Mouse (Mus musculus): ENCODE measurements around the gene Prkag3. TPM values are rescaled to one million over a fixed set of nuclear protein-coding genes. Genes with fewer than 3 reads are reported as not detected.

Prkag3 gene
- polyA plus RNA-seq, 1 experiment = 2.9 TPM

- no peaks in the 10 kb centered on the region for H3K4me1 ChIP-seq (ENCODE audit: control insufficient read depth, insufficient read depth, low read length)
- no peak for DNase-seq
- no peak overlapping the region for H3K27ac ChIP-seq (ENCODE audit: insufficient read depth, low read depth, low read length)
- WGBS = 24% methylated on average over 5 of the region's 5 CpGs
- peaks cover 4% of the 10 kb centered on the region; the same call in 1 of the 2 replicates for H3K27me3 ChIP-seq (replicated peaks; ENCODE audit: control insufficient read depth, insufficient read depth, low read length)
- no peak overlapping the region for H3K4me3 ChIP-seq (ENCODE audit: insufficient read depth, low read depth, low read length)
- no peaks in the 10 kb centered on the region for H3K36me3 ChIP-seq (ENCODE audit: control insufficient read depth, insufficient read depth, low read length)
- TF ChIP-seq CTCF (conservative IDR thresholded peaks at IDR 0.05; ENCODE audit: insufficient read depth, insufficient read length, low read depth, low read length) (peak; percentile 31; the same call in 1 of the 2 replicates), POLR2A (IDR thresholded peaks at IDR 0.05; ENCODE audit: low read depth, low read length) (no peak)
Observed at GRCm38 (mm10) chr1:74775816-74776215, 26.8 kb upstream of the Prkag3 start.

- 42% methylated on average over 7 of the region's 7 CpGs for WGBS
- TF ChIP-seq CTCF (conservative IDR thresholded peaks at IDR 0.05; ENCODE audit: insufficient read depth, insufficient read length, low read depth, low read length) (no peak), POLR2A (IDR thresholded peaks at IDR 0.05; ENCODE audit: low read depth, low read length) (no peak)
- Histone ChIP-seq H3K4me1 (ENCODE audit: control insufficient read depth, insufficient read depth, low read length) (no peaks in the 10 kb centered on the region), H3K4me3 (ENCODE audit: insufficient read depth, low read depth, low read length) (no peak overlapping the region), H3K36me3 (ENCODE audit: control insufficient read depth, insufficient read depth, low read length) (no peaks in the 10 kb centered on the region), H3K27me3 (replicated peaks; ENCODE audit: control insufficient read depth, insufficient read depth, low read length) (peaks cover 4% of the 10 kb centered on the region; the same call in 1 of the 2 replicates), H3K27ac (ENCODE audit: insufficient read depth, low read depth, low read length) (no peak overlapping the region)
- DNase-seq = no peak
Observed at GRCm38 (mm10) chr1:74774062-74774461, 25.0 kb upstream of the Prkag3 start.

- Histone ChIP-seq H3K36me3 (ENCODE audit: control insufficient read depth, insufficient read depth, low read length) (no peaks in the 10 kb centered on the region), H3K27me3 (replicated peaks; ENCODE audit: control insufficient read depth, insufficient read depth, low read length) (peaks cover 4% of the 10 kb centered on the region; the same call in 1 of the 2 replicates), H3K4me1 (ENCODE audit: control insufficient read depth, insufficient read depth, low read length) (no peaks in the 10 kb centered on the region), H3K4me3 (ENCODE audit: insufficient read depth, low read depth, low read length) (no peak overlapping the region), H3K27ac (ENCODE audit: insufficient read depth, low read depth, low read length) (no peak overlapping the region)
- DNase-seq = peak; percentile 92
- TF ChIP-seq POLR2A (IDR thresholded peaks at IDR 0.05; ENCODE audit: low read depth, low read length) = no peak
- TF ChIP-seq CTCF (conservative IDR thresholded peaks at IDR 0.05; ENCODE audit: insufficient read depth, insufficient read length, low read depth, low read length) = no peak
- 2% methylated on average over 15 of the region's 15 CpGs for WGBS
Observed at GRCm38 (mm10) chr1:74773136-74773535, 24.1 kb upstream of the Prkag3 start.

- no peak for TF ChIP-seq POLR2A (IDR thresholded peaks at IDR 0.05; ENCODE audit: low read depth, low read length)
- TF ChIP-seq CTCF (conservative IDR thresholded peaks at IDR 0.05; ENCODE audit: insufficient read depth, insufficient read length, low read depth, low read length) = no peak
- Histone ChIP-seq H3K27me3 (replicated peaks; ENCODE audit: control insufficient read depth, insufficient read depth, low read length) (peaks cover 4% of the 10 kb centered on the region; the same call in 1 of the 2 replicates), H3K27ac (ENCODE audit: insufficient read depth, low read depth, low read length) (no peak overlapping the region), H3K4me1 (ENCODE audit: control insufficient read depth, insufficient read depth, low read length) (no peaks in the 10 kb centered on the region), H3K4me3 (ENCODE audit: insufficient read depth, low read depth, low read length) (peak overlapping the region; percentile 41), H3K36me3 (ENCODE audit: control insufficient read depth, insufficient read depth, low read length) (no peaks in the 10 kb centered on the region)
- DNase-seq = no peak
- 2% methylated on average over 44 of the region's 51 CpGs for WGBS
Observed at GRCm38 (mm10) chr1:74771931-74772620, 23.1 kb upstream of the Prkag3 start.

- Histone ChIP-seq H3K4me3 (ENCODE audit: insufficient read depth, low read depth, low read length) (peak within 1 kb of the TSS; percentile 41), H3K36me3 (ENCODE audit: control insufficient read depth, insufficient read depth, low read length) (no peaks in the 10 kb centered on the region), H3K27me3 (replicated peaks; ENCODE audit: control insufficient read depth, insufficient read depth, low read length) (peaks cover 4% of the 10 kb centered on the region; the same call in 1 of the 2 replicates), H3K27ac (ENCODE audit: insufficient read depth, low read depth, low read length) (no peak within 1 kb of the TSS), H3K4me1 (ENCODE audit: control insufficient read depth, insufficient read depth, low read length) (no peaks in the 10 kb centered on the region)
- WGBS = 11% methylated on average over 6 of the region's 8 CpGs
- TF ChIP-seq CTCF (conservative IDR thresholded peaks at IDR 0.05; ENCODE audit: insufficient read depth, insufficient read length, low read depth, low read length) = no peak
- no peak for TF ChIP-seq POLR2A (IDR thresholded peaks at IDR 0.05; ENCODE audit: low read depth, low read length)
- DNase-seq = no peak
Observed at GRCm38 (mm10) chr1:74771845-74771930, 22.7 kb upstream of the Prkag3 start, which contains the start of gene Wnt6. Gene Wnt6, plus strand, starts transcription at chr1:74771892.

DNA sequence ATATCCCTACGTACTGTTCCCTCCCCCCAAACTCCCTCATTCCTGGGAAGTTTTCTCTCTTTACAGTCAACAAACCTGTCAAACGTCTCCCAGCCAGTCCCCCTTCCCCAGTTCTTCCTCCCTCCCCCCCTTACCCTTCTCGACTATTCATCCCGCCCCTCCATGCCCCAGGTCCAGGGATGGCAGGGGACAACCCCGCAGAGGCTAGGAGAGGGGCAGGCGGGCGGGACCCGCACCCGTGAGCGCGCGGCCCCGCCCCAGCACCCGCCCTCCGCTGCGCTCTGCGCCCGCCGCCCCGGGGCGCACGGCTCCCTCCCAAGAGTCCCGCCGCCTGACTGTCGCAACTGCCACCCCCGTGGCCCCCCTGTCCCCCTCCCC is 22.4 kb upstream of the Prkag3 start:
- Histone ChIP-seq H3K27ac (ENCODE audit: insufficient read depth, low read depth, low read length) (no peak overlapping the region), H3K36me3 (ENCODE audit: control insufficient read depth, insufficient read depth, low read length) (no peaks in the 10 kb centered on the region), H3K4me1 (ENCODE audit: control insufficient read depth, insufficient read depth, low read length) (no peaks in the 10 kb centered on the region), H3K4me3 (ENCODE audit: insufficient read depth, low read depth, low read length) (peak overlapping the region; percentile 37), H3K27me3 (replicated peaks; ENCODE audit: control insufficient read depth, insufficient read depth, low read length) (peaks cover 4% of the 10 kb centered on the region; the same call in 1 of the 2 replicates)
- 0% methylated on average over 5 of the region's 26 CpGs for WGBS
- TF ChIP-seq CTCF (conservative IDR thresholded peaks at IDR 0.05; ENCODE audit: insufficient read depth, insufficient read length, low read depth, low read length) (no peak), POLR2A (IDR thresholded peaks at IDR 0.05; ENCODE audit: low read depth, low read length) (no peak)
- DNase-seq = no peak

GRCm38 (mm10) chr1:74770727-74771466 is 21.9 kb upstream of the Prkag3 start:
- no peak overlapping the region for H3K4me3 ChIP-seq (ENCODE audit: insufficient read depth, low read depth, low read length)
- peaks cover 4% of the 10 kb centered on the region; the same call in 1 of the 2 replicates for H3K27me3 ChIP-seq (replicated peaks; ENCODE audit: control insufficient read depth, insufficient read depth, low read length)

More at GRCm38 (mm10) chr1:74770727-74771466, 21.9 kb upstream of the Prkag3 start:
- Histone ChIP-seq H3K4me1 (ENCODE audit: control insufficient read depth, insufficient read depth, low read length) (no peaks in the 10 kb centered on the region), H3K27ac (ENCODE audit: insufficient read depth, low read depth, low read length) (no peak overlapping the region), H3K36me3 (ENCODE audit: control insufficient read depth, insufficient read depth, low read length) (no peaks in the 10 kb centered on the region)
- no peak for DNase-seq
- 9% methylated on average over 35 of the region's 35 CpGs for WGBS
- TF ChIP-seq POLR2A (IDR thresholded peaks at IDR 0.05; ENCODE audit: low read depth, low read length) = no peak
- TF ChIP-seq CTCF (conservative IDR thresholded peaks at IDR 0.05; ENCODE audit: insufficient read depth, insufficient read length, low read depth, low read length) = no peak
